Mouse (Mus musculus): ENCODE measurements around the gene Ccnc. TPM values are rescaled to one million over a fixed set of nuclear protein-coding genes. Genes with fewer than 3 reads are reported as not detected.

The Ccnc gene
- polyA plus RNA-seq, 1 experiment from 2014 or later, result 71.7 TPM

- ATAC-seq (ENCODE audit: low FRiP score) (no peak), DNase-seq (ENCODE audit: low spot score) (no peak)
- Histone ChIP-seq H3K9ac (no peak overlapping the region), H3K36me3 (replicated peaks; ENCODE audit: control insufficient read depth, insufficient read depth) (no peaks in the 10 kb centered on the region), H3K9me3 (ENCODE audit: control insufficient read depth, low read length) (no peaks in the 10 kb centered on the region), H3K4me2 (replicated peaks) (no peak overlapping the region), H3K4me3 (replicated peaks; ENCODE audit: low read length) (no peak overlapping the region), H3K27me3 (ENCODE audit: control insufficient read depth, insufficient read depth, low read length) (peaks cover 93% of the 10 kb centered on the region), H3K27ac (no peak overlapping the region), H3K4me1 (replicated peaks; ENCODE audit: control insufficient read depth, insufficient read depth, low read length) (0 out of 2 replicates have a peak, but pooled peaks cover 4% of the 10 kb centered on the region)
- WGBS, result 3% methylated on average over 11 of the region's 11 CpGs
Measured at GRCm38 (mm10) chr4:21686416-21686815, 41.1 kb upstream of the Ccnc start.

GRCm38 (mm10) chr4:21686934-21687333, 40.6 kb upstream of the Ccnc start:
- 2% methylated on average over 5 of the region's 5 CpGs for WGBS
- 0 out of 2 replicates have a peak, but pooled peaks cover 4% of the 10 kb centered on the region for H3K4me1 ChIP-seq (replicated peaks; ENCODE audit: control insufficient read depth, insufficient read depth, low read length)
- H3K27ac ChIP-seq, result no peak overlapping the region
- no peak for DNase-seq (ENCODE audit: low spot score)
- H3K4me2 ChIP-seq (replicated peaks), result no peak overlapping the region
- H3K9me3 ChIP-seq (ENCODE audit: control insufficient read depth, low read length), result no peaks in the 10 kb centered on the region
- no peak overlapping the region for H3K4me3 ChIP-seq (replicated peaks; ENCODE audit: low read length)
- no peak overlapping the region for H3K9ac ChIP-seq
- peaks cover 93% of the 10 kb centered on the region for H3K27me3 ChIP-seq (ENCODE audit: control insufficient read depth, insufficient read depth, low read length)
- no peak for ATAC-seq (ENCODE audit: low FRiP score)
- H3K36me3 ChIP-seq (replicated peaks; ENCODE audit: control insufficient read depth, insufficient read depth), result no peaks in the 10 kb centered on the region

- H3K27ac ChIP-seq, result peak overlapping the region; percentile 62
- peaks cover 93% of the 10 kb centered on the region for H3K27me3 ChIP-seq (ENCODE audit: control insufficient read depth, insufficient read depth, low read length)
- peak overlapping the region; percentile 46 for H3K9ac ChIP-seq
- 0 out of 2 replicates have a peak, but pooled peaks cover 4% of the 10 kb centered on the region for H3K4me1 ChIP-seq (replicated peaks; ENCODE audit: control insufficient read depth, insufficient read depth, low read length)
- DNase-seq (ENCODE audit: low spot score) (no peak), ATAC-seq (ENCODE audit: low FRiP score) (peak; percentile 66)
- H3K4me3 ChIP-seq (replicated peaks; ENCODE audit: low read length), result peak overlapping the region; percentile 43
- WGBS, result under 1% methylated on average over 35 of the region's 51 CpGs
- H3K9me3 ChIP-seq (ENCODE audit: control insufficient read depth, low read length), result no peaks in the 10 kb centered on the region
- H3K36me3 ChIP-seq (replicated peaks; ENCODE audit: control insufficient read depth, insufficient read depth), result no peaks in the 10 kb centered on the region
- H3K4me2 ChIP-seq (replicated peaks), result peak overlapping the region; percentile 72
Measured at GRCm38 (mm10) chr4:21687783-21688702, 39.5 kb upstream of the Ccnc start.

GRCm38 (mm10) chr4:21688703-21689200, 38.7 kb upstream of the Ccnc start:
- peak overlapping the region; percentile 62 for H3K27ac ChIP-seq
- H3K9me3 ChIP-seq (ENCODE audit: control insufficient read depth, low read length), result no peaks in the 10 kb centered on the region
- H3K27me3 ChIP-seq (ENCODE audit: control insufficient read depth, insufficient read depth, low read length), result peaks cover 93% of the 10 kb centered on the region
- peak overlapping the region; percentile 72 for H3K4me2 ChIP-seq (replicated peaks)
- peak overlapping the region; percentile 43 for H3K4me3 ChIP-seq (replicated peaks; ENCODE audit: low read length)
- WGBS, result 0% methylated on average over 58 of the region's 64 CpGs
- ATAC-seq (ENCODE audit: low FRiP score) (peak; percentile 53), DNase-seq (ENCODE audit: low spot score) (no peak)
- no peaks in the 10 kb centered on the region for H3K36me3 ChIP-seq (replicated peaks; ENCODE audit: control insufficient read depth, insufficient read depth)
- peak overlapping the region; percentile 46 for H3K9ac ChIP-seq
- H3K4me1 ChIP-seq (replicated peaks; ENCODE audit: control insufficient read depth, insufficient read depth, low read length), result 0 out of 2 replicates have a peak, but pooled peaks cover 4% of the 10 kb centered on the region

GRCm38 (mm10) chr4:21689492-21689941, 38.0 kb upstream of the Ccnc start:
- Histone ChIP-seq H3K4me3 (replicated peaks; ENCODE audit: low read length) (no peak overlapping the region; the same call in 1 of the 2 replicates), H3K9ac (no peak overlapping the region), H3K4me2 (replicated peaks) (peak overlapping the region; percentile 72), H3K27me3 (ENCODE audit: control insufficient read depth, insufficient read depth, low read length) (peaks cover 86% of the 10 kb centered on the region), H3K27ac (no peak overlapping the region), H3K36me3 (replicated peaks; ENCODE audit: control insufficient read depth, insufficient read depth) (no peaks in the 10 kb centered on the region), H3K4me1 (replicated peaks; ENCODE audit: control insufficient read depth, insufficient read depth, low read length) (0 out of 2 replicates have a peak, but pooled peaks cover 4% of the 10 kb centered on the region), H3K9me3 (ENCODE audit: control insufficient read depth, low read length) (no peaks in the 10 kb centered on the region)
- WGBS, result under 1% methylated on average over 18 of the region's 18 CpGs
- ATAC-seq (ENCODE audit: low FRiP score) (peak; percentile 39; the same call in 1 of the 2 replicates), DNase-seq (ENCODE audit: low spot score) (no peak)

- no peaks in the 10 kb centered on the region for H3K9me3 ChIP-seq (ENCODE audit: control insufficient read depth, low read length)
- no peak overlapping the region for H3K27ac ChIP-seq
- H3K4me2 ChIP-seq (replicated peaks), result peak overlapping the region; percentile 72
- peaks cover 79% of the 10 kb centered on the region for H3K27me3 ChIP-seq (ENCODE audit: control insufficient read depth, insufficient read depth, low read length)
- ATAC-seq (ENCODE audit: low FRiP score) (no peak), DNase-seq (ENCODE audit: low spot score) (no peak)
- WGBS, result 8% methylated on average over 7 of the region's 7 CpGs
- H3K4me1 ChIP-seq (replicated peaks; ENCODE audit: control insufficient read depth, insufficient read depth, low read length), result 0 out of 2 replicates have a peak, but pooled peaks cover 4% of the 10 kb centered on the region
- no peak overlapping the region for H3K9ac ChIP-seq
- no peaks in the 10 kb centered on the region for H3K36me3 ChIP-seq (replicated peaks; ENCODE audit: control insufficient read depth, insufficient read depth)
- no peak overlapping the region for H3K4me3 ChIP-seq (replicated peaks; ENCODE audit: low read length)
Measured at GRCm38 (mm10) chr4:21690221-21690620, 37.3 kb upstream of the Ccnc start.

GRCm38 (mm10) chr4:21695638-21696254, 31.8 kb upstream of the Ccnc start:
- Histone ChIP-seq H3K27ac (no peak overlapping the region), H3K4me1 (replicated peaks; ENCODE audit: control insufficient read depth, insufficient read depth, low read length) (no peaks in the 10 kb centered on the region), H3K4me3 (replicated peaks; ENCODE audit: low read length) (no peak overlapping the region), H3K9ac (no peak overlapping the region), H3K27me3 (ENCODE audit: control insufficient read depth, insufficient read depth, low read length) (peaks cover 38% of the 10 kb centered on the region), H3K36me3 (replicated peaks; ENCODE audit: control insufficient read depth, insufficient read depth) (no peaks in the 10 kb centered on the region), H3K9me3 (ENCODE audit: control insufficient read depth, low read length) (no peaks in the 10 kb centered on the region), H3K4me2 (replicated peaks) (no peak overlapping the region)
- no peak for DNase-seq (ENCODE audit: low spot score)
- 41% methylated on average over 7 of the region's 7 CpGs for WGBS
- ATAC-seq (ENCODE audit: low FRiP score), result peak; percentile 64; the same call in 1 of the 2 replicates

- Histone ChIP-seq H3K36me3 (replicated peaks; ENCODE audit: control insufficient read depth, insufficient read depth) (no peaks in the 10 kb centered on the region), H3K4me2 (replicated peaks) (no peak overlapping the region), H3K9me3 (ENCODE audit: control insufficient read depth, low read length) (no peaks in the 10 kb centered on the region), H3K27ac (no peak overlapping the region), H3K4me3 (replicated peaks; ENCODE audit: low read length) (no peak overlapping the region), H3K9ac (no peak overlapping the region), H3K4me1 (replicated peaks; ENCODE audit: control insufficient read depth, insufficient read depth, low read length) (no peaks in the 10 kb centered on the region), H3K27me3 (ENCODE audit: control insufficient read depth, insufficient read depth, low read length) (no peaks in the 10 kb centered on the region)
- no peak for DNase-seq (ENCODE audit: low spot score)
- WGBS, result 74% methylated on average over 1 of the region's 1 CpGs
- ATAC-seq (ENCODE audit: low FRiP score), result no peak
Measured at GRCm38 (mm10) chr4:21705046-21705445, 22.5 kb upstream of the Ccnc start.

- peak overlapping the region; percentile 36 for H3K4me2 ChIP-seq (replicated peaks)
- no peaks in the 10 kb centered on the region for H3K36me3 ChIP-seq (replicated peaks; ENCODE audit: control insufficient read depth, insufficient read depth)
- peak overlapping the region; percentile 29; the same call in 1 of the 2 replicates for H3K9ac ChIP-seq
- H3K4me1 ChIP-seq (replicated peaks; ENCODE audit: control insufficient read depth, insufficient read depth, low read length), result 0 out of 2 replicates have a peak, but pooled peaks cover 3% of the 10 kb centered on the region
- H3K4me3 ChIP-seq (replicated peaks; ENCODE audit: low read length), result peak overlapping the region; percentile 3; the same call in 1 of the 2 replicates
- peaks cover 7% of the 10 kb centered on the region for H3K27me3 ChIP-seq (ENCODE audit: control insufficient read depth, insufficient read depth, low read length)
- DNase-seq (ENCODE audit: low spot score) (peak; percentile 79), ATAC-seq (ENCODE audit: low FRiP score) (peak; percentile 55; the same call in 1 of the 2 replicates)
- H3K27ac ChIP-seq, result no peak overlapping the region
- WGBS, result 6% methylated on average over 13 of the region's 13 CpGs
- H3K9me3 ChIP-seq (ENCODE audit: control insufficient read depth, low read length), result no peaks in the 10 kb centered on the region
Measured at GRCm38 (mm10) chr4:21712147-21712546, 15.4 kb upstream of the Ccnc start.
